Mouse (Mus musculus) splenic B cell, adult 2 months (primary cell): ENCODE measurements at regions not wholly inside any gene's neighbourhood (a gene's known extent, or its start where the extent isn't known, plus 50 kb on each side); places are given as distances from the start of the nearest gene placed in this dataset.

Source experiments
- DNase-seq: peaks from one replicate; pipeline ENCODE4 v3.0.0-alpha.2; 2011; ENCODE audit warnings: low read depth, low spot score
- H3K27me3 ChIP-seq: 2 replicates; pipeline ENCODE4 v1.6.1; 2012; ENCODE audit warnings: mild to moderate bottlenecking, low read length, moderate library complexity, mixed read lengths; ENCODE audit not compliant: control insufficient read depth, poor library complexity, insufficient read depth, severe bottlenecking
- H3K36me3 ChIP-seq: 2 replicates; pipeline ENCODE4 v1.6.1; 2012; ENCODE audit warnings: mild to moderate bottlenecking, low read length, moderate library complexity, mixed read lengths; ENCODE audit not compliant: control insufficient read depth, poor library complexity, insufficient read depth, severe bottlenecking

DNA sequence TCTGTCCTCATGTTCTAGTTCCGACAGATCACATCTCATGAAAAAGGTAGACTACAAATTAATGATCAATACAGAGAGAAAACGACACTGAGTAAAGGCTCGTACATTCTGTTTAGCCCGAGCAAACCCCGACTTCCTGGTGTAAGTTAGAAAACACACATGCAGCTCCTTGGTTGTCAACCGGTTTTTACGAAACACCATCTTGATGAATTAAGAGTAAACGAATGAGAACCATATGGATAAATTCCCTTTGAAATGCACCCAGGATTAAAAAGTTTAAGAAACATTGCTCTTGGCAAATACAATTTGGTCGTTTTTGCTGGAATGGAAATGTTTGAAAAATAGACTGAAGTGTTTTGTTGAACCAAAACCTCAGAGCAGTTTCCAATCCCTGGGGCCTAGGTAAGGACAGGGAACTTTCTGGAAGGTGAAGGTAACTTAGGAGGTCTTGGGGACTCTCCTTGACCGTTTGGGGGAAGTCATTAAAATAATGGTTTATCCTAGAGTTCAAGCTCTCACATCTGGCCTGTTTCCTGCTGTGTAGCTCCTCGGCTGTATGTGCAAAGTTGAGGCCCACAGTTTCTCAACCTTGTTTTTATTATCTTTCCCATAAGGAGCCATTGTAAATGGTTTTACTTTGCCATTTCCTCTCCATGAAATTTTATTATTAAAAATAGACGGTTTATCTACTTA lies 579.3 kb upstream of the Nr5a2 start:
- no peaks in the 10 kb centered on the region for H3K27me3 ChIP-seq
- no peaks in the 10 kb centered on the region for H3K36me3 ChIP-seq
- DNase-seq: no peak

DNA sequence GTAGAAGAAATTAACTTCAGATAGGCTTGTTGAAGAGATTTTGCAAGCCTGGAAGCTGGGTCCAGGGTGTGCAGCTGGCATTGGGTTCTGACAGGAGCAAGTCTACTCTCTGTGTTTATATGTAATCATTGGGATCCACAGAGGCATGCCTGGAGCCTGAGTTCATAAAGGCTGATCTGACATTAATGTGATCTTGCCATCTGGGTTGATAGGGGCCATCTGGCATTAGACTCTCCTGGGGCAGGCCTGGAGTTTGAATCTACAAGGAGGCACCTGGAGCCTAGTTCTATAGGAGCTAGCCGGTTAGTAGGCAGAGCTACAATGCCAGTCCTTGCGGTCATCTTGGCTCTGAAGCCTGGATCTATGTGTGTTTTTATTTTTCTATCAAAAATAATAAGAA lies 554.5 kb upstream of the Nr5a2 start:
- H3K27me3 ChIP-seq: no peaks in the 10 kb centered on the region; the same call in 1 of the 2 replicates
- H3K36me3 ChIP-seq: no peaks in the 10 kb centered on the region
- DNase-seq: no peak

DNA sequence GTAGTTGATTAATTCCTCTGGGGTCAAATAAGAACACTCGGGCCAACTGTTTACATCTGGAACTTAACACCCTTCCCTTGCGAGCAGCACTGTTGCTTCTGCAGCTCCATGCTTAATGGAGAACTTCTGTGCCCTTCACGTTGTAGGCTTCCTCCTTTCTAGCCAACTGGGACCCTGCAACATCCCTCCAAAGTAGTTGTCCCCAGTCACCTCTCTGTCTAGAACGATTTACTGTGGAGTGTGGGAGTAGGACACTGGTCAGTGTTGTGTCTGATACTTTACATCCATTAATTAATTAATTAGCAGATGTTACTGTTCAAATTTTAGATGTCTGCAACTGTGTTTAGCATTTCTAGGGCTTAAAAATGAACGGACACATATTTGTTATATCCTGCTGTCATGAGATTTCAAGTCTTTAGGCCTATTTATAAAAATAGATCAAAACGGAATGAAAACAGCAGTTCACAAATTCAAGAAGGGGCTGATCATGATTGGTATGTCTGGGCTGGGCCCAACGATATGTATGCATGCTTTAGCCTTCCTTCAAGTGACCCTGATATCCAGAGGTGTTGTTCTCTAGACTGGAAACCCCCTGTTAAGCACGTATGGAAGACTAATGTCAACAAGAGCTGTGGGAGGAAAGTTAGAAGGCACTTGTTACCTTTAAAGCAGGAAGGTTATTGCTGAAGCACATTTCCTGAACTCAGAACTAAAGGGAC lies 543.6 kb upstream of the Nr5a2 start:
- Histone ChIP-seq H3K36me3 (no peaks in the 10 kb centered on the region), H3K27me3 (no peaks in the 10 kb centered on the region)
- DNase-seq: no peak

DNA sequence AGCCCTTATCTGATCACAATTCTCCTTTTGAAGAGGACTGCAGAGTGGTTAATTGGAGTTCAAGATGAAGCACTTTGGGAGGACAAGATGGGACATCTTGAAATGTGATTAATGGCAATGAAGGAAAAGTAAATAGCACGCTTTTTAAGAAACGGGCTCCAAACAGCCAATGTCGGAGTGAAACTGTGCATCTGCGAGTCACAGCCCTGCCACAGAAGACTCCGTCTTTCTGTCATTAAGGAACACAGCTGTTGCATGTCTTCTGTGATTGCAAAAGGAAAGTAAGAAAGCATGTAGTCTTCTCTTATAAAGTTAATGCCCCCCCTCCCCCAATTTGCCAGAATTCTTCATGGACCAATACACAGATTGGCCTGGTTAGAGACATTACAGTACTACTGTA lies 528.0 kb upstream of the Nr5a2 start:
- DNase-seq: no peak
- H3K36me3 ChIP-seq: no peaks in the 10 kb centered on the region
- no peaks in the 10 kb centered on the region for H3K27me3 ChIP-seq

DNA sequence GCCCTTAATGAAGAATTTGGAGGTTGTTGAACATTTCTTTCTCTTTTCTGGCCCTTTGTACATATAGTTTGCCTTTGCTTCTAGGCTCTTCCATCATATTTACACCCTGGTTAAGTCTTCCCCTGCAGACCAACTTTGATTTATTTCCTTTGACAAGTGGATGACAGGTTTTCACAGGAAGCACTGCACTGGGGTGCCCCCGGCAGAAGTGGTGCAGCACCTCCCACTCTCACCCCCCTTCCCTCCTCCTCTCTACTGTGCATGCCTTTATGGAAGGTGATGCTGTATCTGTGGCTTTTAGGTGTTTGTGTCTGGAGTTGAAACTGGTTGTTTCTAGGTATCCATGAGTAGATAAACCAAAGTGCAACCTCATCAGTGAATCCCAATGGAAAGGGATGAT lies 518.2 kb upstream of the Nr5a2 start:
- no peak for DNase-seq

DNA sequence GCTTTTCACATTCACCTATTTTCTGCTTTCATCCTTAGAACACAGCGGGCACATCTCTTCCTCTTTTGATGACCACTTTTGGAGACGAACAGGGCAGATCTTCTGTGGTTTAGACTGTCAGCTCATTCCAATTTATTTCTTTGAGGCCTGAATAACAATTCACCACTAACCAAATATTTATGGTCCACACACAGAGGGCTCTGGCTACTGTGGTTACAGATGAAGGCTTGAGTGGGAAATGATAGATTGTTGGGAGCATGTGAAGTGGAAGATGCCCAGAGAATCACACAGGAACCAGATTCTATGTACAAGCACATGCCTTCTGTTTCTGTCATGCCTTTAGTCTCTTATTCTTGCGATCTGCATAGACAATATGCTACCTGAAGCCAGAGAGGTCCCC lies 517.0 kb upstream of the Nr5a2 start:
- no peaks in the 10 kb centered on the region for H3K36me3 ChIP-seq
- no peak for DNase-seq
- H3K27me3 ChIP-seq: no peaks in the 10 kb centered on the region

More for the DNA sequence above, 518.2 kb upstream of the Nr5a2 start:
- Histone ChIP-seq H3K27me3 (no peaks in the 10 kb centered on the region), H3K36me3 (no peaks in the 10 kb centered on the region)

DNA sequence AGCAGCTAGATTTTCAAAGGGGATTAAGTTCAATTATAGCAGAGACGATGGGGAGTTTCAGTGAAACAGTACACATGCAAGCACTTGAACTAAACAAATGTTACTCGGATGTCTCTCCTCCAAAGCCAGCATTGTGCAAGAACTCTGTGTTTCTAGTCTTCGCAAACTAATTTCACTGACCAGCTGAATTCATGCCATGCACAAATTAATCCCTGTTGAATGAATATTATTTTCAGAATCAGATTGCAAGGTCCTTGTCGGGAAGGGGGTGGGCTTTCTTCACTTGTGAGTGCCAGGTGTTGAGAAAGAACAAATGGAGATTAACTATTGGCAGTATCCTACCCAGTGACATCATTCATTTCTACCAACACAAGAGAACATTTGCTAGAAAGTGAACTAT lies 514.6 kb upstream of the Nr5a2 start:
- no peak for DNase-seq
- Histone ChIP-seq H3K36me3 (no peaks in the 10 kb centered on the region), H3K27me3 (no peaks in the 10 kb centered on the region)

DNA sequence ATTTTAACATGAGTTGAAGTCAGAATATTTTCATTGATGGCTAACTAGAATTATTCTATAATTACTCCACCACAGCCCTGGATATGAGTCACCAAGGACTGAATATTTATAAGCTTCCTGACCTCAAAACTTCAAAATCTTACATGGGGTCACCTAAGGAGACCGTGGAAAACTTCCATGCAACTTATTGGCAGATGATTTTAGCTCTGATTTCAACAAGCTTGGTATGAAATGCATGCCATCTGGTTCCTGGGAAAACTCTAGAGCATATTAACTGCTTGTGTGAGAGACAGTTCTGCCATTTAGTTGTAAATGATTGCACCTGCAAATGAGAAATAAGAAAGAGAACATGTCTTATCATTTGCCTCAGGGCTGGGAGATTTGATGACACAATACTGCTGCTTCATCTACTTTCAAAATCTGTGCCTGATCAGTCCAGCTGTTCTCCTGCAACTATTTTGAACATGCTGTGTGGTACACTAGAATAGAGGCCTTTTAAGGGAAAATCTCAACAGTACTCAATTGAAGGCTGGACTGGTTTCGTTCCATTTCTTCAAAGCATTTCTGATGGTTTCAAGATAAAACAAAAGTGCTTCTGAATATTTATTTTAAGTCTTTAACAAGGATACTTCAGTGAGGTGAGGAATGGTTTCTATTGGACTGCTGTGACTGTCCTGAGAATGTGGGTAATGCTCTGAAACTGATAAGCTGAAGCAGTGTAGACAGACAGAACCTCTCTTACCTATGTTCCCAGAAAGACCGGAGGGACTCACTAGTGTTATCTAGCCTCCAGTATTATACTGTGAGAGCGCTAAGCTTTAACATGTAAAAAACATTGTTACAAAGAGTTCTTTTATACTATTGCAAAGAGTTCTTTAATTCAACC lies 513.8 kb upstream of the Nr5a2 start:
- no peaks in the 10 kb centered on the region for H3K36me3 ChIP-seq
- H3K27me3 ChIP-seq: no peaks in the 10 kb centered on the region
- DNase-seq: no peak

DNA sequence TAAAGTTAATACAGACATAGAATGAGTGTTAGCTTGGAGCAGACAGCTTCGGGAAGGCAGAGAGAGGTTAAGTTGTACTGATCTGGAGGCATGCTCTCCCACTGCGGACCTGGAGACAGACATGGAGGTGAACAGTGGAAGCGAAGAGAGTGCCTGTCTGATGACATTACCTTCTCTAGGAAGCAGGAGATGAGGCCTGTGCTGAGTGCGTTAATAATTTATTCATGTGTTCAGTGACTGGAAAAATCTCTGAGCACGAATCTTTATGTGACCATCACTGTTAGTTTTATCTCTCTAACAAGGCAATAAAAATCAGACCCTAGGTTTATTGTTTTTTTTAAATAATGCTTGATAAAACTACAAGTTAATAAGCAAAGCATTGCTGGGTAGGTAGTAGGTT lies 504.7 kb upstream of the Nr5a2 start:
- Histone ChIP-seq H3K36me3 (no peaks in the 10 kb centered on the region), H3K27me3 (no peaks in the 10 kb centered on the region)
- DNase-seq: no peak

DNA sequence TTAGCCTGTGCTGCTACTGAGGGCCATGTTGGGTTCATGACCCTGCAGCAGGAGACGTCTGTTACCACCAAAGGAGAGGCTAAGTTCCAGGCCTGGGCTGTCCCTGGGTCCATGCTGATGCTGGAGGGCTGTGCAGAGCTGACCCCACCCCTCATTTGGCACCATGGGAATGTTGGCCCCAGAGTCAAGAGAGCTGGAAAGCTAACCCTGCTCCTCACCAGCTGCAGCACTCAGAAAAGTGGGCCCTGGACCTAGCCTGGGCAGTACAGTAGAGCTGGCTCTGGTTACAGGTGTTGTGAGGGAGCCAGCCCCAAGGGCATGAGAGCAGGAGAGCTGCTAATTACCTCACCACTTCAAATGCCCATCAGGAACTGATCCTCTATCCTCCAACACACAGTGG lies 500.9 kb upstream of the Nr5a2 start:
- no peaks in the 10 kb centered on the region for H3K27me3 ChIP-seq
- no peaks in the 10 kb centered on the region for H3K36me3 ChIP-seq
- no peak for DNase-seq

DNA sequence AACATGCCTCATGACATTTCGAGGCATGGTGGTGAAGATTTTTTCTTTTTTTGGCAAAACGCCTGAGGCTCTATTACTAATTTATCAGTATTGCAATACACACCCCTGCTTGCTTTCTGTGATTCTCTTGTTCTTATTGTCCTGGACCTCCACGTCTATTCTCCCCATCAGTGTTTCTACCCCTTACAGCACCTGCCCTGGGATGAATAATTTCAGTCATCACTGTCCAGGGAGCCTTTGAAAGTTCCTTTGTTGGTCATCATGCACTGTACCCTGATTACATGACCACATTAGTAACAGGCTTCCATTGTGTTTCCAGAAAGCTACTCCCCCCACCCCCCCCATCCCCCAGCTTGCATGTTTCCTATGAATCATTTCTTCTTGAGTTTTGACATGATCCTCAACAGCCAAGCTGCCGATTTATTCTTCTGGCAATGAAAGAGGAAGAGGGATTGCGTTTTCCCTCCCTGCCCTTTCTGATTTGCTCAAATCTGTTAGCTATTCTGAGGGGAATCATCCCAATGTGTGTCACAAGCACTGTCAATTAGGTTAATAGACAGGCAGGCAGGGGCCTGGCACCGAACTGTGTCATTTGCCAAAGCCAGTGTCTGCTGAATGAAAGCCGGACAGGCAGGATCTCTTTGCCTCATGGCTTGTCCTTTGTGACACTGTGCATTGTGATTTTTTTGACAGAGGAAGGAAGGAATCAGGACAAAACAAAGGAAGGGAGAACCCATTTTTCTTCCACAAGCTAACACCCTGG lies 493.4 kb upstream of the Nr5a2 start:
- no peak for DNase-seq
- no peaks in the 10 kb centered on the region for H3K27me3 ChIP-seq
- no peaks in the 10 kb centered on the region for H3K36me3 ChIP-seq

DNA sequence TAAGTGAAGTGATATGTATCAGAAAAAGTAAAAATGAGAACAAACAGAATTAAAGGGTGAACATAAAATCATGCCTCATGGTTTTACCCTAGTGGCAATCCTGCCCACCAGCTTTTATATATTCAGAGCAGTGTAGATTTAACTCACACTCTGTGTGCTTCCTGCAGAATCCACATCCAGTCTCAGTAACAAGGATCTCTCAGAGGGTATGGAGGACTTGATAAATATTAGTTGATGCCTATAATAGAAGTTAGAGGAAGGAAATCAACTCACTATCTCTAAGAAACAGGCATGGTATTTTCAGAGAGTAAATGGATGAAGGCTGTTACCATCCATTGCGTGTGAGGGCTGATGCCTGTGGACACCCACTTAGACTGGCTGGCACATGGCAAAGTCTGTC lies 492.5 kb upstream of the Nr5a2 start:
- H3K27me3 ChIP-seq: no peaks in the 10 kb centered on the region
- no peaks in the 10 kb centered on the region for H3K36me3 ChIP-seq
- DNase-seq: no peak

DNA sequence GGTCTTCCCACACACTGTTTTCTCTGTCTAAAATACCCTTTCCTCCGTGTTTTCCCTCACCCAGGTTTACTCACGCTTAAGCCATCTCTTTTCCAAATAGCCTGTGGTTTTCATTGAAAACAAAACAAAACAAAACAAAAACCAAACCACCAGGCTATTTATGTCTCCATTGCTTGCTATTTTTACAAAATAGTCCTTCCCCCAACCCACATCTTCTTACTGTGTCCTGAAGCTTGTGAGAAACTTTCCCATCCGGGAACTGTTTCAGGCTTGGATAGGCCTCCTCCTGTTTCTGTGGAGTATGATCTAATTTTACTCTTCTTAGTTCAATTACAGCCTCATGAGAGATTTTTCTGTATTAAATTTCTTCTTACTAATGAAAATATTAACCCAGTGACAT lies 486.2 kb upstream of the Nr5a2 start:
- H3K27me3 ChIP-seq: no peaks in the 10 kb centered on the region
- no peak for DNase-seq
- H3K36me3 ChIP-seq: no peaks in the 10 kb centered on the region

DNA sequence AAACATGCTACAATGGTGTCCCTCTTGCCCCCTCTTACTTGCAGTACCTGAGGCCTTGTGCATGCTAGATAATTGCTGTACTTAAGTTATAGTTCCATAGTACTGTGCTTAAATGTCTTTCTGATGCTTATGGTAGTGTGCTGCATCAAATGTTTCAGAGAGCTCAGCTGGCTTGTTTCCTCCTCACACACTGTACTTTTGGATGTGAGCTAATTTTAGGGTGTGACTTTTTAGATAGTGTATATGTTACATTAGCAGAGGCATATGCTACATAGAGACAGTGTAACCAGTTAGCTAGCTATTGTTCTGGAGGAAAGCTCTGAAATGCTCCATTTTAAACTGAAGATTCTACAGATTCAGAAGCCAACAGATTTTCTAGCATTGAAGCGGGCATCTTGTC lies 467.9 kb upstream of the Nr5a2 start:
- H3K36me3 ChIP-seq: no peaks in the 10 kb centered on the region
- H3K27me3 ChIP-seq: no peaks in the 10 kb centered on the region
- no peak for DNase-seq
